Mouse (Mus musculus) heart, adult 2 months (tissue): Measurements from ENCODE around the gene Nrl.

Experiments
- CTCF ChIP-seq: fragments of 200-600 bp; IDR thresholded peaks from 2 replicates; pipeline ENCODE4 v1.8.1; 2022; ENCODE audit warnings: antibody characterized with exemption, mild to moderate bottlenecking, moderate library complexity
- EP300 ChIP-seq: fragments of 200-500 bp; IDR thresholded peaks from 2 replicates; pipeline ENCODE4 v1.6.1; 2011; ENCODE audit warnings: low read depth, low read length, control low read depth; ENCODE audit not compliant: insufficient read depth
- POLR2A ChIP-seq: fragments of 200-500 bp; IDR thresholded peaks from 2 replicates; pipeline ENCODE4 v1.6.1; 2011; ENCODE audit warnings: mild to moderate bottlenecking, low read depth, low read length, control low read depth; ENCODE audit not compliant: insufficient read depth

DNA sequence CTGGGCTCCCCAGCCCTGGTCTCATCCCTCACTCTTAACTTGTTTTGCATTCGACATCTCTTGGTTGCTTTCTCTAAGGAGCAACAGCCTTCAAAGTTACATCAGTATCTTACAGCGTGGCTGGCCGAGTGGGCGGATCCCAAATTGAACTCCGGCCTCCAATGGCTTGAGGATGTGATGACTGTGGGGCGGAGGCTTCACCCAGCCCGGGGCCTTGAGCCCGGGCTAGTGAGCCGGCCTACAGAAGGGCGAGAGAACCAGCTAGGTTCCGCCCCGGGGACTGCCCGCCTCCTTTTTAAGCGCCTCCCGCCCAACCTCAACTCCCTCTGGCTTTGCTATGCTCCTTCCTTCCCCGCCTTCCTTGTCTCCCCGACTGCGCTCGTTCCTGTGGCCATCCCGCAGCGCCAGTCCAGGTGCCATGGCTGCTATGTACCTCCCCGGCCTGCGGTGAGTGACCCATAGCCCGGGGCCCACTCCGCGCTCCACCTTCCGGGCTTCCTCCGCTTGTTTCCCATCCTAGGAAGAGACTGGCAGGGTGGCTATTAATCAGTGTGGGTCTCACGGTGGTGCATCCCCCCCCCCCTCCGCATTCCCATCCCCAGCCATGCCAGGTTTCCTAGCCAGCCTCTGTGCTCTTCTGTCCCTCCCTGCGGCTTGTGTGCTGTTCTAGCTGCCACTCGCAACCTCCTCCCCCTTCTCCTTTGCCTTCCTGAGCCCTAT lies 15.4 kb upstream of the Nrl start, which contains the start of gene Pck2:
- no peak for TF ChIP-seq CTCF
- TF ChIP-seq POLR2A, result peak; percentile 84
- TF ChIP-seq EP300, result peak; percentile 63
